Mouse (Mus musculus): ENCODE measurements around the gene Myl3.
A peak's percentile ranks its signal among the peaks of the same experiment; 100 is the strongest.

Myl3 gene

GRCm38 (mm10) chr9:110732623-110733022 is 9.0 kb upstream of the Myl3 start:
- DNase-seq = peak; percentile 50

DNA sequence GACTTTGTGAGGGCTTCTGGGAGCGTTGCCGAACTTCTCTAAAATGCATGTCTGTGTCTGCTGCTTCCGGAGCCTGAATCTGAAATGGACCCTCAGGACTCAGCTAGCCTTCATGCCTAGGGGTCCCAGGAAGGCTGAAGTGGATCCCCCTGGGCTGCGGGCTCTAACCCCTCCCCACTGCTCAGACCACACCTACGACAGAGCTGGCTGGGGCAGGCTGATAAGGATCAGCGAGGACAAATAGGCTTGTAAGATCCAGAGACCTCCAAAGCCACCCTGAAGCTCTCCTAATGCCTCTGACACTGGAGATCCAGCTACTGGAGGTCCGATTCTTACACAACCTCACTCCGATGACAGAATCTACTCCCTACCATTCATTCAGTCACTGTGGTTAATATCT is 8.6 kb upstream of the Myl3 start:
- DNase-seq = no peak

DNA sequence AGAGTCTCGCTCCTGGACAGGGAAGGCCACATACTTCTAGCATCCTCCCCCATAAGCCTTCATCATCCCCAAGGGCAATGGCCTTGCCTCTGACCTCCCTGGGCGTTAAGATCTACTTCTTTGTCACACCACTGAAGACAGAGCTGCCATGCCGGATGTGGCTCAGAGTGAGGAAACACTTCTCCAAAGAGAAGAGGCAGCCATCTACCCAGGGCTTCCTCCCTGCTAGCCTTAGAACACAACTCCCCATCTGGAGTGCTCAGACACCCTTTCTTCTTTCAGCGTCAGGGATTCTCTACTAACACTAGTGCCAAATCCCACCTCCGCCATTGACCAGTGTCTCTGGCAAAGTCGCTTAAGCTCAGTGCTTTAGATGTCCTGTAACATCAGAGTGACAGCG is 7.5 kb upstream of the Myl3 start:
- no peak for DNase-seq

- DNase-seq = no peak
These were observed 5.3 kb upstream of the Myl3 start for GRCm38 (mm10) chr9:110736362-110736761.

DNA sequence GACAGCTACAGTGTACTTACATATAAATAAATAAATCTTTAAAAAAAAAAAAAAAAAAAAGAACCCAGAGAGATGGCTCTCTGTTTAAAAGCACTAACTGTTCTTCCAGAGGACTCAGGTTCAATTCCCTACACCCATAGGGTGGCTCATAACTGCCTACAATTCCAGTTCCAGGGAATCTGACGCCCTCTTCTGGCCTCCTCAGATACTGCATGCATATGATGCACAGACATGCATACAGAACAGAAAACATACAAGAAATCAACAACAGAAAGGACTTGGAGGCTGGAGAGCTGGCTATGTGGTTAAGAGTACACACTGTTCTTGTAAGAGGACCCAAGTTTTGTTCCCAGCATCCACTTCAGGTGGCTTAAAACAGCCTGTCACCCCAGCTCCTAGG is 3.6 kb upstream of the Myl3 start:
- DNase-seq = no peak

- no peak for DNase-seq
These were observed 1.7 kb upstream of the Myl3 start for GRCm38 (mm10) chr9:110739961-110740360.

DNA sequence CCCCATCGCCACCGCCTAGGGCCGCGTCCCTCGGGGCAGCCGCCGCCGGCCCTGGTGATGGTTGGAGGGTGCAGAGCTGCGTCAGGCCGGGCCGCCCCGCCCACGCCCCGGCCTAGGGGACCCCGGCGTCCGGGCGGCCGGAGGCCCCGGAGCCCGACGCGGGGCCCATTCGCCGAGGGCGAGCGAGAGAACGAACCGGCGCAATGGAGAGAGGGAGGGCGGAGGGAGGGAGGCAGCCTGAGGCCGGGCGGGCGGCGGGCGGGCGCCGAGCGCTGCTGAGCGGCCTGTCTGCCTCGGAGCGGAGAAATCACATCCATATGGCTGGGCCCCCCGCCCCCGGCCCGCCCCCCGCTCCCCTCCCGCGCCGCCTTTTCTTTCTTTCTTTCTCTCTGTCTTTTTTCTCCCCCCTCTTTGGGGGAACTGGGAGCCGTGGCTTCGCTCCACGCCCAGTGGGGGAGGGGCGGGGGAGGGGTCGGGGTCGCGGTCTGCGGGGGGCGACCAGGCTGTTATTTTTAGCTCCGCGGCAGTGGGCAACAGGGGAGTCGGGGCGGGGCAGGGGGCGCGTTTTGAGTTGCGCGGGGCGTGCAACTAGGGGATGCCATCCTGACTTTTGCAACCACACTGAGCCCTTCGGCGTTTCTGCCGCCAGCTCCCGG is 762 bp downstream of the Myl3 start:
- no peak for DNase-seq

DNA sequence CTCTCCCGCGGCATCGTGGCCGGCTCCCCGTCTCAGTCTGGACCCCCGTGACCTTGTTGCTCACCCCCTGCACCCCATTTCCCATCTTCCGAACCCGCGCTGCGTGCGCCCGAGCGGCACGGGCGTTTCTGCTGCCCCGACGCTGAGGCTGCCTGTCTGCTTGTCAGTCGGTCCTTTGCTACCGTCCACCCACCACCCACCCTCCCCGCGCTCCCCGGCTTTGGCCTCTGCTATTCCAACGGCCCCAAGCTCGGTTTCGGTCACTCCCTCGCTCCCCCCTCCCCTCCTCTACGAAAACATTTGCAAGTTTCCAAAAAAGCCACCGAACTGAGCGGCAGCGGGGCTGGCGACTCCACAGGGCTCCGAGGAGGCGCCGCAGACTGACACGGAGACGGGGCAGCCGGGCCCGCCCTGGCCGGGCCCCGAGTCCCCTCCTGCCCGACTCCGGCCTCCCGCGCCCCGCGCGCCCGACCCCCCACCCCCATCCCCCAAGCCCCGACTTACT is 1.3 kb downstream of the Myl3 start:
- no peak for DNase-seq

GRCm38 (mm10) chr9:110743456-110744323 is 2.0 kb downstream of the Myl3 start:
- no peak for DNase-seq

DNA sequence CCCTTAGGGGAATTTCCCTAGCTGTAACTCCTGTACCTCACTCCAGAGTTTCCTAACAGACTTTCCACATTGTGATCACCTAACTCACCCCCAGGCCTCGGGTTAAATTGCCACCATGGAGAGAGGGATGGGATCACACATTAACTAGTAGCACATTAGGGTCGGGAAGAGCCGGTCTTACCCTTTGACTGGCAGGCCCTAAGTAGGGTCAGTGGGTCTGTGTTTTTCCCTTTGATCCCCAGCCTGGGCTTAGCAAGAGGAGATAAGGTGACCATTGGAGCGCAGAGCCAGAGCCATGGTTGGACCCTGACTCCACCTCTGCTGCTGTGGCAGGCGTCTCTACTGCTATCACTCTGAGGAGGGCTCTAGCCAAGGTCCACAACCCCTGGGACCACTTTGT is 4.1 kb downstream of the Myl3 start:
- DNase-seq = no peak

- no peak for DNase-seq
These were observed 4.6 kb downstream of the Myl3 start for GRCm38 (mm10) chr9:110746238-110746637.

DNA sequence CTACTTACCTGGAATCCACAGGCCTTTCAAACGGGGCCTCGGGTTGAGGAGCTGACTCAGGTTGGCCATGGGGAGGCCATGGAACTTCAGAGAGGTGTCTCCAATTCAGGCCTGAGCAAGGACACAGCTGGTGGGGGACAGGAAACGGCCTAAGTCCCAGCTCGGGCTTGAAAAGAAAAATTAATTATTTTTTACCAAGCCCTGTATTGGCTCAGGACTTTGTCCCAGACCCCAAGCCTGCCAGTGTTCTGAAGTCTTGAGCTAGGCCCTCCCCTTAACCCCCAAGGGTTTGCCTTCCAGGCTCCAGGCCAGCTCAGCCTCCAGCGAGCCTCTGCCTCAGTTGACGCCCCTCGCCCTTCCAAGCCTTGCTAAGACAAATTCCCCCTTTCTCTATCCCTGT is 5.3 kb downstream of the Myl3 start, which contains the start of gene Pth1r:
TSS of gene Pth1r (minus strand) at position 185 of the 400 bp plus-strand sequence.
- DNase-seq = no peak

- no peak for DNase-seq
These were observed 6.8 kb downstream of the Myl3 start for GRCm38 (mm10) chr9:110748451-110748850.

DNA sequence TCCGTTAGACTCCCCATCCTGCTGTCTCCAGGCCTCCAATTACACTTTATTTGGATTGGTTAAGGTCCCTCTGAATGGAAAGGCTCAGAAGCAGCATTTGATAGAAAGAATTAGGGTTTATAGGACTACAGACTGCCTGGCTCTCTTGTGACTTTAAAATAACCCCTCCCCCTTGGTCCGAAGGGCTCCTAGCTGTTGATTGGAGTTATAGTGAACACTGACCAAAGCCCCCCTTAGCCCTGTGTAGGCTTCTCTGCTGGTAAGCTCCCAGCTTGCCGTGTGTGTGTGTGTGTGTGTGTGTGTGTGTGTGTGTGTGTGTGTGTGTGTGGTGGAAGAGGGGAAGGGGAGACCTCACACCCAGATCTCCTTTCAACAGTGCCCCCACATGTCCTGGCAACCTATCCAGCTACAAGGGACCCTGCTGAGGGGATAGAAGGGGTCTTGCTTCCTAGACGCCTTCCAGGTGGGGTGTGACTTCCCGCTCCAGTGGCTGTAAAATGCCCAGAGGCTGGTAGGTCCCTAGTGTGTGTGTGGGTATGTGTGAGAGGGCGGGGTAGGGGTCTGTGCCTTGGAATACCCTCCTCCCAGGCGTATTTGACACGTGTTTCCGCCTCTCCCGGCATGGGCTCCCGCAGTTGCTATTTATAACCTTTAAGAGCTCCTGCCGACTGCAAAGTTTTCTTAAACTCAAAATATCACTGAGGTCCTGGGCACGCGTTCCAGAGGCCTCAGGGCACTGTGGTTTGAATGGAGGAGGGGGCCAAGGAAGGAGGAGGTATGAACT is 8.9 kb downstream of the Myl3 start:
- DNase-seq = no peak

GRCm38 (mm10) chr9:110751412-110751811 is 9.8 kb downstream of the Myl3 start:
- no peak for DNase-seq

DNA sequence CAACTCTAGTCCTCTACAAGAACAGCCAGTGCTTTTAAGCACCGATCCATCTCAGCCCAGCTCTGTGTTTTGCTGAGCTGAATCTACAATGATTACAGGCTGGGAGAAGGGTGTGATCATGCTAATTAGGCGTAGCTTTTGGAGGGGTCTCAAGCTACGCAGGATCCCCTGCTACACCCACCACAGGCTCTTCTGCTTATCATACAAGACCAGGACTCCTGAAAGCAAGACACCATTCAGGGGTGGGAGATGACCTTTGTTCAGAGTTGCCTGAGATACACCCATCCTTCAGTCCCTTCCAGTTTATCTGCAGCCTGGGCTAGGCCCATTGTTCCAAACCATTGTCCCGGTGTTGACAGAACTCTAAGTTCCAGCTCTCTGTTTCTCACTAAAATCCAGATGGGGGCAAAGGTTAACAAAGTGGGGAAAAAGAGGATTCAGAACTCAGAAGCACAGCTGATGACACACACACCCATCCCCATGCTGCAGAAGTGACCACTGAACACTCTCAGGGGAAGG is 11.3 kb downstream of the Myl3 start:
- DNase-seq = no peak

- DNase-seq = no peak
These were observed 12.1 kb downstream of the Myl3 start for GRCm38 (mm10) chr9:110753773-110754172.

- DNase-seq = no peak
These were observed 16.2 kb downstream of the Myl3 start for GRCm38 (mm10) chr9:110757816-110758215.

DNA sequence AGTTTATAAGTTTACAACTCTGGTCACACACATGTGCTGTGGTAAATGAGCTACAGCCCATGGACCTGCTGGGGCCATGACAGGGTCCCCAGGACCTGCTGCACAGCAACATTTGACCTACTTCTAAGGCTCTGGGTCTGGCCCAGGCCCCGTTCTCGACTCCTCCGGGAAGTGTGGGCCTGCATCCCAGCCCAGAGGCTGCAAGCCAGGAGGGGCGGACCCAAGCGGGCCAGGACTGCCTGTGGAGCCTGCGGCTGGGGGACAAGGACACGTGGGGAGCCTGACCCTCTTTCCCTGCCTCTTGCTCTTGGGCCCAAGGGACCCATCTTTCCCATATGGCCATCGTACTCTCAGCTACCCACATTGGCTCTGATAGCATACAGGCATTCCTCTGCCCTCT is 16.9 kb downstream of the Myl3 start:
- peak; percentile 33 for DNase-seq

DNA sequence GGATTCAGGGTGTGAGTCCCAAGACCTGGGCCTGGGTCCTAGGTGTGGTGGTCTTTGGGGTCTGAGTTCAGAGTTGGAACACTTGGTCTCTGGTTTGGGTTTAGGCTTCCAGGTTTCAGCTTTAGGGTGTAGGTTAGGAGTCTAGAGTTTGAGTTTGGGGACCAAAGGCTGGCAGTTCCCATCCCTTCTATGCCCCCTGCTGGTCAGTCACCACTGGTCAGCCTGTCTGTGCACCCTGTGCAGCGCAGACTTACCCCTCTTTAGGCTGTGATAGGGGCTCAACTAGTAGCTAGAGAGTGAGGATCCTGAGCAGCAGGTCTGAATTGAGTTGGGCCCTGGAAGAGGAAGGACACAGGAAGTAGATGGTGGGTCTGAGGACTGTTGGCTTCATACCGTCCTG is 17.6 kb downstream of the Myl3 start:
- peak; percentile 27 for DNase-seq

DNA sequence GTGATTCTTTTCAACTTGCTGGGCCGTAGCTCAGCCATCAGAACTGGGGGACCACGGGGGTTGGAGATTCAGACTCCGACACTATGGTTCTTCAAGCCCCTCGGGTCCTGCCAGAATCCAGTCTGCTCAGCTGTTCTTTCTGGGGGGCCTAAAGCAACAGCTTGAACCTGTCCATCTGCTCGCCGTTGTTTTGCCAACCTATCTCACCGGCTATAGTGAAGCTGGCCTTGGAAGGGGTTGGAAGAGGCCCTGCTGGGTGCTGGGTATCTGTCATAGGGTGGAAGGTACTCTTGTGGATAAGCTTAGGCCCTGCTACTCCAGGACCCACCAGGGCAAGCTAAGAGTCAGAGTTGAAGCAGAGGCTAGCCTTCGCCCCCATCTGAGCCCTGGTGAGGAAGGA is 19.2 kb downstream of the Myl3 start:
- DNase-seq = no peak

DNA sequence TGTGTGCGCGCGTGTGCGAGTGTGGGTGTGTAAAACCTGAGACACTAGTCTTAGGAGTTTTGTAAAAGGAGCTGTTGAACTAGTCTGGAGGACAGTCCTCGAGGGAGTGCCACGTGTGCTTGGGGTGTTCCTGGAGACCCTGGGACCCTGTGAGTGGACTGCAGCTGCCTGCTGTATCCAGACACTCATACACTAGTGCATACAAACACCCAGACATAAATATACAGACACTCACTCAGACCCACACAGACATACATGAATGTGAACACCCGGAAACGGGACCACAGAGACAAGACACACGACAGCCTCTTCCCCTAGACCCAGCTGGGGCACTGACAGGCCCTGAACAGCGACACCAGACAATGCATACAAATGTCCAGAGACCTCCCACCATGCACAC is 21.1 kb downstream of the Myl3 start:
- no peak for DNase-seq

GRCm38 (mm10) chr9:110763405-110763804 is 21.7 kb downstream of the Myl3 start:
- DNase-seq = no peak

Measured in right cerebral cortex, adult 18-20 months (tissue).